Mouse (Mus musculus) CH12.LX (cell line): ENCODE measurements at regions not wholly inside any gene's neighbourhood (a gene's known extent, or its start where the extent isn't known, plus 50 kb on each side); places are given as distances from the start of the nearest gene placed in this dataset.
"Not testable (repeated sequence)": the region's sequence is repeated elsewhere in the genome, so short reads cannot be mapped to it uniquely, and the experiment has no call there.

Experiments used
- DNase-seq: peaks from one replicate; pipeline ENCODE4 v3.0.0-alpha.2; 2013; ENCODE audit errors: extremely low read depth
- H3K27ac ChIP-seq: 2 replicates; pipeline ENCODE4 v1.5.1; 2012; ENCODE audit warnings: low read depth, mild to moderate bottlenecking, control low read depth, moderate library complexity; ENCODE audit not compliant: insufficient read depth
- H3K27me3 ChIP-seq: replicated peaks from 2 replicates; pipeline ENCODE3; 2012; ENCODE audit warnings: inconsistent platforms
- H3K36me3 ChIP-seq, 2 experiments: replicated peaks in 1 of 2; 2 replicates each; pipeline versions ENCODE3 to v1.6.1; 2012; ENCODE audit warnings: inconsistent platforms in 1 of 2, low read length in 1 of 2, mild to moderate bottlenecking in 1 of 2, mixed read lengths in 1 of 2, moderate library complexity in 1 of 2; ENCODE audit not compliant: control insufficient read depth in 1 of 2, insufficient read depth in 1 of 2
- H3K4me1 ChIP-seq, 2 experiments: 2 replicates each; pipeline ENCODE4 v1.6.1; 2012; ENCODE audit warnings: inconsistent platforms in 1 of 2, moderate library complexity in 1 of 2; ENCODE audit not compliant: insufficient read depth in 2 of 2, control insufficient read depth in 1 of 2
- H3K4me2 ChIP-seq: 2 replicates; pipeline ENCODE4 v1.6.1; 2012; ENCODE audit warnings: low read depth, mild to moderate bottlenecking, control low read depth; ENCODE audit not compliant: poor library complexity, insufficient read depth, severe bottlenecking
- H3K4me3 ChIP-seq, 3 experiments: fragments of 150-350 bp in 1 of 3; sonication (generic) in 1 of 3; replicated peaks in 1 of 3; 2 replicates each; pipeline versions ENCODE3 to v1.5.1; 2011 to 2012; ENCODE audit warnings: low read depth in 2 of 3, low read length in 2 of 3, mild to moderate bottlenecking in 2 of 3, moderate library complexity in 2 of 3, control low read depth in 1 of 3, improper control_type of control experiment in 1 of 3, inconsistent platforms in 1 of 3, mixed read lengths in 1 of 3; ENCODE audit not compliant: poor library complexity in 1 of 3
- H3K79me2 ChIP-seq: replicated peaks from 2 replicates; pipeline ENCODE4 v1.6.1; 2012; ENCODE audit warnings: mild to moderate bottlenecking, moderate library complexity; ENCODE audit not compliant: control insufficient read depth, poor library complexity, insufficient read depth, severe bottlenecking; ENCODE audit errors: extremely low read depth
- H3K9ac ChIP-seq: 2 replicates; pipeline ENCODE4 v1.6.1; 2012; ENCODE audit warnings: low read depth, mild to moderate bottlenecking, control low read depth, moderate library complexity; ENCODE audit not compliant: insufficient read depth
- H3K9me3 ChIP-seq: replicated peaks from 2 replicates; pipeline ENCODE3; 2012; ENCODE audit warnings: low read length, inconsistent platforms, mixed read lengths
- BHLHE40 ChIP-seq: IDR thresholded peaks from 2 replicates; pipeline ENCODE4 v1.6.1; 2011; ENCODE audit warnings: mild to moderate bottlenecking, low read depth, low read length, improper control_type of control experiment
- CHD1 ChIP-seq: IDR thresholded peaks from 2 replicates; pipeline ENCODE4 v1.6.1; 2012; ENCODE audit warnings: low read depth, low read length, improper control_type of control experiment, inconsistent platforms
- CHD2 ChIP-seq: IDR thresholded peaks from 2 replicates; pipeline ENCODE4 v1.6.1; 2011; ENCODE audit warnings: low read length, improper control_type of control experiment
- CTCF ChIP-seq, 2 experiments: IDR thresholded peaks in 1 of 2; conservative IDR thresholded peaks in 1 of 2; 2 replicates each; pipeline ENCODE4 v1.5.1; 2011 to 2012; ENCODE audit warnings: low read depth in 2 of 2, low read length in 2 of 2, improper control_type of control experiment in 1 of 2, inconsistent platforms in 1 of 2, mild to moderate bottlenecking in 1 of 2, moderate library complexity in 1 of 2
- ELF1 ChIP-seq: IDR thresholded peaks from 2 replicates; pipeline ENCODE4 v1.6.1; 2014; ENCODE audit warnings: low read depth, mild to moderate bottlenecking, inconsistent platforms, low read length, improper control_type of control experiment
- EP300 ChIP-seq: IDR thresholded peaks from 2 replicates; pipeline ENCODE4 v1.6.1; 2011; ENCODE audit warnings: low read length, improper control_type of control experiment
- ETS1 ChIP-seq: conservative IDR thresholded peaks from 2 replicates; pipeline ENCODE4 v1.6.1; 2012; ENCODE audit warnings: low read depth, mild to moderate bottlenecking, inconsistent platforms, low read length, improper control_type of control experiment, moderate library complexity
- HCFC1 ChIP-seq: IDR thresholded peaks from 2 replicates; pipeline ENCODE4 v1.6.1; 2012; ENCODE audit warnings: low read depth, mild to moderate bottlenecking, inconsistent platforms, low read length, improper control_type of control experiment
- IRF4 ChIP-seq: IDR thresholded peaks from 2 replicates; pipeline ENCODE4 v1.6.1; 2014; ENCODE audit warnings: low read depth, mild to moderate bottlenecking, inconsistent platforms, low read length, improper control_type of control experiment
- JUN ChIP-seq: IDR thresholded peaks from 2 replicates; pipeline ENCODE4 v1.6.1; 2011; ENCODE audit warnings: low read depth, mild to moderate bottlenecking, low read length, improper control_type of control experiment, moderate library complexity; ENCODE audit not compliant: insufficient read depth
- JUND ChIP-seq: conservative IDR thresholded peaks from 2 replicates; pipeline ENCODE4 v1.6.1; 2011; ENCODE audit warnings: low read depth, low read length, improper control_type of control experiment
- KAT2A ChIP-seq: IDR thresholded peaks from 2 replicates; pipeline ENCODE4 v1.6.1; 2012; ENCODE audit warnings: low read length, improper control_type of control experiment, inconsistent platforms; ENCODE audit not compliant: insufficient replicate concordance
- MAFK ChIP-seq: IDR thresholded peaks from 2 replicates; pipeline ENCODE4 v1.6.1; 2011; ENCODE audit warnings: low read length, improper control_type of control experiment; ENCODE audit not compliant: insufficient replicate concordance
- MAZ ChIP-seq: IDR thresholded peaks from 2 replicates; pipeline ENCODE4 v1.6.1; 2012; ENCODE audit warnings: low read depth, mild to moderate bottlenecking, inconsistent platforms, low read length, improper control_type of control experiment, moderate library complexity
- MEF2A ChIP-seq: IDR thresholded peaks from 2 replicates; pipeline ENCODE4 v1.6.1; 2014; ENCODE audit warnings: low read depth, mild to moderate bottlenecking, inconsistent platforms, low read length, improper control_type of control experiment, borderline replicate concordance
- MYC ChIP-seq: IDR thresholded peaks from 2 replicates; pipeline ENCODE4 v1.6.1; 2011; ENCODE audit warnings: low read depth, mild to moderate bottlenecking, improper control_type of control experiment, low read length
- NELFE ChIP-seq: IDR thresholded peaks from 2 replicates; pipeline ENCODE4 v1.6.1; 2011; ENCODE audit warnings: low read depth, low read length, improper control_type of control experiment
- NRF1 ChIP-seq: IDR thresholded peaks from 2 replicates; pipeline ENCODE4 v1.6.1; 2014; ENCODE audit warnings: low read depth, mild to moderate bottlenecking, inconsistent platforms, low read length, improper control_type of control experiment, moderate library complexity
- PAX5 ChIP-seq: IDR thresholded peaks from 2 replicates; pipeline ENCODE4 v1.6.1; 2012; ENCODE audit warnings: low read length, inconsistent platforms, mixed read lengths
- POLR2A ChIP-seq: IDR thresholded peaks from 2 replicates; pipeline ENCODE4 v1.6.1; 2011; ENCODE audit warnings: low read depth, mild to moderate bottlenecking, improper control_type of control experiment, low read length
- POLR2AphosphoS2 ChIP-seq: IDR thresholded peaks from 2 replicates; pipeline ENCODE4 v1.6.1; 2011; ENCODE audit warnings: low read depth, low read length, improper control_type of control experiment
- RAD21 ChIP-seq: IDR thresholded peaks from 2 replicates; pipeline ENCODE4 v1.6.1; 2011; ENCODE audit warnings: low read depth, mild to moderate bottlenecking, low read length, improper control_type of control experiment, moderate library complexity
- RCOR1 ChIP-seq: conservative IDR thresholded peaks from 2 replicates; pipeline ENCODE4 v1.6.1; 2012; ENCODE audit warnings: low read depth, mild to moderate bottlenecking, inconsistent platforms, low read length, improper control_type of control experiment
- SMC3 ChIP-seq: IDR thresholded peaks from 2 replicates; pipeline ENCODE4 v1.6.1; 2011; ENCODE audit warnings: low read depth, low read length, improper control_type of control experiment
- TBP ChIP-seq: conservative IDR thresholded peaks from 2 replicates; pipeline ENCODE4 v1.6.1; 2011; ENCODE audit warnings: low read depth, low read length, improper control_type of control experiment
- TCF12 ChIP-seq: IDR thresholded peaks from 2 replicates; pipeline ENCODE4 v1.6.1; 2014; ENCODE audit warnings: low read depth, mild to moderate bottlenecking, inconsistent platforms, low read length, improper control_type of control experiment
- USF1 ChIP-seq: IDR thresholded peaks from 2 replicates; pipeline ENCODE4 v1.6.1; 2014; ENCODE audit warnings: low read depth, mild to moderate bottlenecking, inconsistent platforms, low read length, improper control_type of control experiment
- USF2 ChIP-seq: conservative IDR thresholded peaks from 2 replicates; pipeline ENCODE4 v1.6.1; 2011; ENCODE audit warnings: low read depth, low read length, improper control_type of control experiment
- ZC3H11A ChIP-seq: IDR thresholded peaks from 2 replicates; pipeline ENCODE4 v1.6.1; 2012; ENCODE audit warnings: low read depth, mild to moderate bottlenecking, inconsistent platforms, low read length, improper control_type of control experiment
- ZMIZ1 ChIP-seq: IDR thresholded peaks from 2 replicates; pipeline ENCODE4 v1.6.1; 2012; ENCODE audit warnings: low read depth, mild to moderate bottlenecking, inconsistent platforms, low read length, improper control_type of control experiment
- ZNF384 ChIP-seq: IDR thresholded peaks from 2 replicates; pipeline ENCODE4 v1.6.1; 2012; ENCODE audit warnings: low read depth, low read length, improper control_type of control experiment, inconsistent platforms
- dilution Hi-C: fragments of 300-500 bp; cut with MboI; formaldehyde crosslinking; loops from 2 replicates; pipeline ENCODE4 v1.14.3; 2020; ENCODE audit warnings: low sequenced_read_pairs; ENCODE audit not compliant: extremely low pct_unique_long_range_greater_than_20kb, extremely low pct_ligation_motif_present
- in situ Hi-C: fragments of 300-500 bp; cut with MboI; formaldehyde crosslinking; loops from 3 replicates; pipeline ENCODE4 v1.14.3; 2019; ENCODE audit warnings: low sequenced_read_pairs, low pct_ligation_motif_present, low pct_unique_long_range_greater_than_20kb, mixed read lengths

GRCm38 (mm10) chr2:166446536-166446935 lies 267.1 kb downstream of the Prex1 start:
- Histone ChIP-seq H3K36me3 (no peaks in the 10 kb centered on the region), H3K9ac (no peak overlapping the region), H3K4me3 (no peak overlapping the region), H3K4me1 (peaks cover 17 to 40% of the 10 kb centered on the region in 2 experiments), H3K27me3 (no peaks in the 10 kb centered on the region), H3K79me2 (no peaks in the 10 kb centered on the region), H3K4me2 (peak overlapping the region; percentile 26; the same call in 1 of the 2 replicates), H3K9me3 (no peaks in the 10 kb centered on the region), H3K27ac (no peak overlapping the region)
- DNase-seq, result peak; percentile 54
- TF ChIP-seq USF2, result no peak
- TF ChIP-seq MAZ, result 0 out of 2 replicates have a peak, but pooled peaks have one; percentile 47
- TF ChIP-seq IRF4, result peak; percentile 68
- TF ChIP-seq SMC3, result no peak
- TF ChIP-seq BHLHE40, result no peak
- no peak for TF ChIP-seq CHD1
- 0 out of 2 replicates have a peak, but pooled peaks have one; percentile 18 for TF ChIP-seq CHD2
- TF ChIP-seq MEF2A, result peak; percentile 93; the same call in 1 of the 2 replicates
- TF ChIP-seq NELFE, result no peak
- TF ChIP-seq MYC, result no peak
- no peak for TF ChIP-seq HCFC1
- no peak for TF ChIP-seq PAX5
- TF ChIP-seq ZMIZ1, result 0 out of 2 replicates have a peak, but pooled peaks have one; percentile 27
- TF ChIP-seq ELF1, result peak; percentile 56; the same call in 1 of the 2 replicates
- TF ChIP-seq MAFK, result no peak; the same call in 1 of the 2 replicates
- TF ChIP-seq NRF1, result no peak
- TF ChIP-seq ZC3H11A, result no peak
- TF ChIP-seq KAT2A, result no peak
- TF ChIP-seq JUND, result peak; percentile 68
- TF ChIP-seq JUN, result peak; percentile 41; the same call in 1 of the 2 replicates
- no peak for TF ChIP-seq POLR2AphosphoS2
- TF ChIP-seq EP300, result peak; percentile 61; the same call in 1 of the 2 replicates
- TF ChIP-seq RCOR1, result no peak
- no peak for TF ChIP-seq CTCF (conservative IDR thresholded peaks at IDR 0.05 in 1 of 2, IDR thresholded peaks at IDR 0.05 in 1 of 2; ENCODE audit: low read depth in 2 of 2, low read length in 2 of 2)
- TF ChIP-seq ZNF384, result no peak
- TF ChIP-seq TCF12, result peak; percentile 24; the same call in 1 of the 2 replicates
- TF ChIP-seq USF1, result no peak
- TF ChIP-seq TBP, result peak; percentile 80
- TF ChIP-seq POLR2A, result no peak
- peak; percentile 64 for TF ChIP-seq ETS1
- no peak; the same call in 1 of the 2 replicates for TF ChIP-seq RAD21
- dilution Hi-C loops, result no loop called here
- in situ Hi-C loops, result no loop called here

GRCm38 (mm10) chr2:166445824-166446223 lies 267.8 kb downstream of the Prex1 start:
- H3K27me3 ChIP-seq, in situ Hi-C loops, DNase-seq, H3K79me2 ChIP-seq, H3K9ac ChIP-seq, H3K4me2 ChIP-seq, H3K27ac ChIP-seq, H3K36me3 ChIP-seq, H3K9me3 ChIP-seq, H3K4me3 ChIP-seq, dilution Hi-C loops: not testable (repeated sequence)
- H3K4me1 ChIP-seq, result peaks cover 17 to 40% of the 10 kb centered on the region in 2 experiments
